Mouse (Mus musculus) thymus, postnatal 0 days (tissue): Measurements from ENCODE around the gene Pde4b. TPM values are rescaled to one million over a fixed set of nuclear protein-coding genes. Genes with fewer than 3 reads are reported as not detected.

Source experiments
- DNase-seq: peaks from one replicate; pipeline ENCODE4 v3.0.0-alpha.2; 2015; ENCODE audit warnings: low spot score
- polyA plus RNA-seq: library from polyadenylated mRNA; unstranded; fragments of >200 nt; fragmentation: Nextera tagmentation; extraction: Ambion mirVana; gene quantifications from 2 replicates; pipeline ENCODE4 v1.2.1, GENCODE M21; 2015

Pde4b gene
- polyA plus RNA-seq, 1 experiment from 2014 or later: 24.5 TPM

GRCm38 (mm10) chr4:102505714-102506113 is 418.4 kb downstream of the Pde4b start:
- no peak for DNase-seq

- peak; percentile 87 for DNase-seq
Measured at GRCm38 (mm10) chr4:102506376-102507280, 419.3 kb downstream of the Pde4b start.

DNA sequence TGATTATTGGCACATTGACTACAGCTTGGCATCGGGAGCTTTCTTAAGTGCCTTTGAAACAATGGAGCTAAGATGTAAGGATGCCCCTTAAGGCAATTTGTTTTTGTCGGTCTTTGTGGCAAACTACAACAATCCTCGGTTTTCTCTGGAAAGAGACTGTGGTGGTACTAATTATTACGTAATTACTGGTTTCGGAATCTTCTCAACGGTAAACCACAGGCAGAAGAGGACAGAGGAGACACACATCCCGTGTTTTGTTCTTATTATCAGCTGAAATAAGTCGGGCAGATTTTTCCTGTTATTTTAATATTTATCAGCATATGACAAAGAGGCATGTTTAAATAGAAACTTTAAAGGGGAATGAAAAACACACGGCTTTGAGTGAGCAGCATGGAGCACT is 420.0 kb downstream of the Pde4b start:
- DNase-seq: no peak

GRCm38 (mm10) chr4:102507753-102508152 is 420.4 kb downstream of the Pde4b start:
- peak; percentile 37 for DNase-seq

DNA sequence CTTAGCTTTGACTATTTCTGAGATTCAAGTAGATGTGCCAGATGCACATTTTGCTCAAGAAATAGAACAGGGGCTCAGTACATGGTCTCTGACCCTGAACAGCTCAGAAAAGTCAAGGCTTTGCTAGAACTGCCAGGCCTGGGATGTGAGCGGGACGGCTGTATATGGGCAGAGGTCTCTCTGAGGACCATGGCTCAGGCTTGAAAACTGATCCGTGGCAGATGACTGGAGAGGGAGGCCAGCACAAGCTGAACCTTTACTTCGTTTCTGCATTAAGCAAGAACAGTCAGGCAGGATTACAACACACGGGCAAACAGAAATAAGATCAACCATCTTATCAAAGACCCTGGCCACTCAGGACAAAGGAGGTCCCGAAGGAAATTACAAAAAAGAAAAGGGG is 422.7 kb downstream of the Pde4b start:
- DNase-seq: no peak

GRCm38 (mm10) chr4:102510939-102511391 is 423.6 kb downstream of the Pde4b start:
- DNase-seq: peak; percentile 29

GRCm38 (mm10) chr4:102511511-102511910 is 424.2 kb downstream of the Pde4b start:
- DNase-seq: peak; percentile 74

- DNase-seq: no peak
Measured at GRCm38 (mm10) chr4:102512940-102513339, 425.6 kb downstream of the Pde4b start.

DNA sequence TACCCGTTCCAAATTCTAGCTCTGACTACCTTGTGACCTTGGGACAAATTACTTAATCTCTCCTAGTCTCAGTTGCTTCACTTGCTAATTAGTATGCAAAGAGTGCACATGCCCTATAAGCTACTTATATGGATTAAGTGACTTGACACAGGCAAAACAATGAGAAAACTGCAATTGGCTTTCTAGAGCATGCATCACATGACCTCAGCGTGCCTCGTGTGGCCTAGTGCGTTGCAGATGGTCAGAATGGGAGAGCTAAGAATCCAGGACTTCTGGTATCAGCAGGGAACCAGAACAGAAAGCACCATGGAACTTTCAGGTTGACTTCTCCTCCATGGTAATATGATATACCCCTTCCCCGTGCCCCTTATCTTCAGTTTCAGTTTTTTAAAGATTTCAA is 426.2 kb downstream of the Pde4b start:
- DNase-seq: no peak

DNA sequence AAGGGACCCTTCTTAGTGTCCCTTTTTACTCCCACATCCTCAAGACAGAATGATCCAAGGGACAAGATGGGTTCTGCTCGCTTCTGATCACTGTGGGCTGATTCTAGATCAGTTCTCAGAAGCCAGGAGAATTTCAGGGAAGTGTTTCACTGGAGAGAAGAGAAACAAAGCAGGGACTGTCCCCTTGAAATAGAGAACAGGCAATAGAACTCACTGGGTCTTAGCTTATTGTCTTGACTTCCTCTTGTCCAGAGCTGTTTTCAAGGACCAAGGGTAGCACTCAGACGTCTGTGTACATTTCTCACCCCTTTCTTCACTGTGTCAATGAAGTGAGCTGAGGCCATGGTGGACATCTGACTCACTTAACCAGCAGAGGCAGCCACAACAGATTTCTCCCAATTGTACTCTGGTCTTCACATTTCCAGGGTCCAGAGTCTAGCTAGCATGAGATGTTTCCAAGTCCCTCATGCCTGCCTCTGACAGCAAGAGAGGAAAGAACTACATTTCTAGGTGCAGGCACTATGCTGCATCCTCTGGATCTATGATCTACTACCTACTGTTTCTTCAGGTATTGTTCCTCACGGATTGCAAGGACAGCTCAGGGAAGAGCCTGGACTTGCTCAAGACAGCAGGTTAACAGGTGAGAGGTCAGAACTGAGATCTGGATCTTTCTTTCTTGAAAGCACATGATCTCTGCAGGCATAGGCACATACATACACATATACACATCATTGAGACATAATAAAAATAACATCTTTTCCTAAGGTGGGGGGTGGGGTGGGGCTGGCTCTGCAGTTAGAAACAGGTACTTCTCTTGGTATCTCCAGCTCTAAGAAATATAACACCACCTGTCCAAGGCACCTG is 427.9 kb downstream of the Pde4b start:
- no peak for DNase-seq

GRCm38 (mm10) chr4:102516395-102516794 is 429.1 kb downstream of the Pde4b start:
- no peak for DNase-seq

DNA sequence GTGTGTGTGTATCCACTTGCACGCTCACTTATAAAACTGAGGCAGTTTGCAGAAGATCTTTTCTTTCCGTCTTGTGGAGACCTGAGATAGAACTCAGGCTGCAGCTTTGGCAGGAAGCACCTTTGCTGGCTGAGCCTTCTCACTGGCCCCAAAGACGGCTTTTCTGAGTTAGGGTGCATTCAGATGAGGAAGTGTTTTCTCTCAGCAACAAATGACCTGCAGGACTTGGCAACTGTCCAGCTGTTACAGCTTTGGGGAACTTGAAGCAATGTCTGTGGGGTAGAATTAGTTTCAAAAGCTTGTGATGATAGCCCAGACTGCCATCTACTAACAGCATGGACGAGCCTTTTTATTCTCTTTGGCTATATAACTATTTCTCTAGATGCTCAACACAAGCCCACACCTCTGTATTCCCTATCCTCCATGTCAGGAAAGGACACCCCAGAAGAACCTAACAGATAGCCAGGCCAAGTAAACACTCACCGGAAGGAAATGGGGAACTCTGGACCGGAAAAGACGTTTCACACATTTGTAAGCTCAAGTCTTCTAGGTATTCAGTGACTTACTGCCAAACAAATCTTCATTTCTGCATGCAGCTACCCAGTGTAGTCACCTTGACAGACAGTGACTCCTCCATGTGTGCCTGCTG is 429.8 kb downstream of the Pde4b start:
- DNase-seq: peak; percentile 39

DNA sequence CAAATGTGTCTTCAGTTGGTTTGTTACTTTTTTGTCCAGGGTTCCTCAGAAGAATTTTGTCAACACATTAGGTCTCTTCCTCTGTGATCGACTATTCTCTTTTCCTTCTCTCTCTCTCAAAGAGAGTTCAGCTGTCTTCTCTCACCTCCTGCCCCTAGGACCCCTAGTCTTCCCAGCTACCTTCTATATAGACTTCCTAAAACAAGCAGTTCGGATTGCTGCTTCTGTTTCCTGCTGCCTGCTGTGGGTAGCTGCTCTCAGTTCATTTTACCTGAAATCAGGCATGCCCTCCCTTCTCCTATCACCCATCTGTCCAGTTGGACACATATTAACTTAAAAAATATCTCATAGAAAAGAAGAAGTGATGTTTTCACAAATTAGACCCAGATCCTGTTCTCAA is 430.3 kb downstream of the Pde4b start:
- no peak for DNase-seq

GRCm38 (mm10) chr4:102518341-102518740 is 431.0 kb downstream of the Pde4b start:
- DNase-seq: no peak

GRCm38 (mm10) chr4:102520669-102521261 is 433.4 kb downstream of the Pde4b start:
- no peak for DNase-seq

DNA sequence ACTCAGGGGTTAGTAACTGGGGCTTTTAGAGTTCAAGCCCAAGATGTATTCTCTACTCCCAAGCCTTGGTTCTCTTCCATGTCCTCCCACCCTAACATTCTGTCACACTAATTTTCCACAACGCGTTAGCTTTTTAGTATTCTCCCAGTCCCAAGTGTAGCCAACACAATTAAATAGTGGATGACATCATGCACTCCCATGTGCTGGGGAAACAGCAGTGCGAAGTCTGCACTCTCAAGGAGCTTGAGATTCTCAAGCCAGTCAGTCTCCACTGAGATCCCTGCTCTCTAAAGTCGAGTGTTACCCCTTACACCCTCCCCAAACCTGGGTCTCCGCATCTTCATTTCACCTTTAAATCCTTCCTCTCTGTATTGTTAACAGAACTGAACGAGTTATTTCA is 434.1 kb downstream of the Pde4b start:
- DNase-seq: no peak

GRCm38 (mm10) chr4:102527361-102527760 is 440.0 kb downstream of the Pde4b start:
- DNase-seq: no peak

DNA sequence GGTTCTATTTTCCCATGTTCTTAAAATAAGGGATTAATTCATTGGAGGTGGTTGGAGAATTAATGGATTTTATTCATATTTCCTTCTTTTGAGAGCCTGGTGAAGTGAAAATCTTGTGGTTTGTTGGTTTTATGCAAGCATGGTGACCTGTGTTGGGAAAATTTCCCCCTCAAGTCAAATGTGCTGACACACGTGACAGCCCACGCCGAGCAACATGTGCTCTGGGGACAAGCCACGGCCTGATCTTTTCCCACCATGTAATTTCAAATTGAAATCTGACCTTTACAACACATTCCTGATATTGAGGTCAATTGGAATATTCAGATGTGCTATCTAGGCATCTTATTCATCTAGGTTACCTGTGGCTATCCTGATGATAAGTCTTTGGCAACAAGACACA is 443.5 kb downstream of the Pde4b start:
- DNase-seq: no peak

- no peak for DNase-seq
Measured at GRCm38 (mm10) chr4:102531729-102532128, 444.4 kb downstream of the Pde4b start.

GRCm38 (mm10) chr4:102533183-102534048 is 446.1 kb downstream of the Pde4b start:
- no peak for DNase-seq
